Mouse (Mus musculus): ENCODE results near the gene Dse. TPM values are rescaled to one million over a fixed set of nuclear protein-coding genes. Genes with fewer than 3 reads are reported as not detected.

The Dse gene
- polyA plus RNA-seq, 1 experiment = 16.2 TPM

DNA sequence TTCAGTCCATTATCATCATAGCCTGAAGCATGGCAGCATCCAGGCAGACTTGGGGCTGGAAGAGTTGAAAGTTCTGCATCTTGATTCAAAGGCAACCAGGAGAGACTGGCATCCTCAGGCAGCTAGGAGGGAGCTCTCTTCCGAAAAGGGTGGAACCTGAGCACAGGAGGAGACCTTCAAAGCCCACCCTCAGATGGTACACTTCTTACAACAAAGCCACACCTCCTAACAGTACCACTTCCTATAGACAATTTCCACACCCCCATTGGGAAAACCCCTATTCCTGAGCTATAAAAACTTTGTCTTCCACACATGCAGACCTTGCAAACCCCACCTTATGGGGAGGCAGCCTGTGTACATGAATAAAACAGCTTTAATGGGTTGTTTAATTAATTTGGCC, 25.9 kb upstream of the Dse start:
- TF ChIP-seq POLR2A (IDR thresholded peaks at IDR 0.05; ENCODE audit: borderline replicate concordance, extremely low read depth, low read depth, low read length) (no peak), CTCF (IDR thresholded peaks at IDR 0.05; ENCODE audit: insufficient read depth, low read length) (no peak)
- WGBS = 78% methylated on average over 1 of the region's 1 CpGs
- Histone ChIP-seq H3K4me1 (ENCODE audit: control insufficient read depth, insufficient read depth, low read length) (no peaks in the 10 kb centered on the region), H3K4me3 (replicated peaks; ENCODE audit: extremely low read depth, low read depth, low read length) (no peak overlapping the region)
- DNase-seq = no peak

DNA sequence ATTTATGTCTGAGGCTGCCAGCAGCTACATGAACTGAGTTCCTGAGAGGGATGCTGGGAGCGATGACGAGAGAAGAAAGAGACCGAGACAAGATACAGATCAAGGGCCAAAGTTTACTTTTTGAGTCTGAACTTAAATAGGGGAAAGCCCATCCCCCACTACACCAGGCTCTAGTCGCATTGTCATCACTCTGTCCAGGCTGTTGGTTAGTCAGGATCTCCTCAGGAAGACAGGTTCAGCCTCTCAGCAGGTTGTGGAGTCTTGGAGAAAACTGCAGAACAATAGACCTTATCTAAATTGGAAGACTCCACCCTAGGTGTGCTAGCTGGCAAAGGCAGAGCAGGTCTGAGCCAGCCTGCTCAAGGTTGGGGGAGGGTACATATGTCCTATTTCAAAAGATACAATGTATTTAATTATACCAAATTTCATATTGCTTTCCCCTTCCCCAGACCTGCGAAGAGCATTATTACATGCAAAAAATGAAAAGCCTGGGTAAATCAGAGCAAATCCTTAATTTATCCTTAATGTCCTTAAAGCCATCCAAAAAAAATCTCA, 22.7 kb upstream of the Dse start:
- DNase-seq = no peak
- no peak for TF ChIP-seq CTCF (IDR thresholded peaks at IDR 0.05; ENCODE audit: insufficient read depth, low read length)
- TF ChIP-seq POLR2A (IDR thresholded peaks at IDR 0.05; ENCODE audit: borderline replicate concordance, extremely low read depth, low read depth, low read length) = no peak
- no peaks in the 10 kb centered on the region for H3K4me1 ChIP-seq (ENCODE audit: control insufficient read depth, insufficient read depth, low read length)
- WGBS = 43% methylated on average over 5 of the region's 5 CpGs
- H3K4me3 ChIP-seq (replicated peaks; ENCODE audit: extremely low read depth, low read depth, low read length) = no peak overlapping the region

DNA sequence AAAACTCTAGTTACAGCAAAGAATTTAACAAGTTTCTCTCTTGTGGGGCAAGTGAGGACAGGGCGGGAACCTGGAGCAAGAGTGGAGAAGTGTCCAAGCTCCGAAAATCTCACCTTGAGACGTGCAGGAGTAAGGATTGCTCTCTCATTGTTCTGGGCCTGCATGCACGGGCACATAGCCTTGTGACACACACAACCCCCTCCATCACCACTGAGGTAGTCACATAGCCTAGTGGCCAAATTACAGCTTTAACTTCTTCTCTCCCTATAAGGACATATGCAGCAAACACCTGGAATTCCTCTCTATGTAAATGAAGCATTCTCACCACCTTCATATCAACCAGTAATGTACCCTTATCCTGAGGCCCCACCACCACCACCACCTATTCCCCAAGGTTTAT, 22.0 kb upstream of the Dse start:
- TF ChIP-seq CTCF (IDR thresholded peaks at IDR 0.05; ENCODE audit: insufficient read depth, low read length) (no peak), POLR2A (IDR thresholded peaks at IDR 0.05; ENCODE audit: borderline replicate concordance, extremely low read depth, low read depth, low read length) (no peak)
- no peak for DNase-seq
- Histone ChIP-seq H3K4me1 (ENCODE audit: control insufficient read depth, insufficient read depth, low read length) (no peaks in the 10 kb centered on the region), H3K4me3 (replicated peaks; ENCODE audit: extremely low read depth, low read depth, low read length) (no peak overlapping the region)
- WGBS = 75% methylated on average over 4 of the region's 4 CpGs

DNA sequence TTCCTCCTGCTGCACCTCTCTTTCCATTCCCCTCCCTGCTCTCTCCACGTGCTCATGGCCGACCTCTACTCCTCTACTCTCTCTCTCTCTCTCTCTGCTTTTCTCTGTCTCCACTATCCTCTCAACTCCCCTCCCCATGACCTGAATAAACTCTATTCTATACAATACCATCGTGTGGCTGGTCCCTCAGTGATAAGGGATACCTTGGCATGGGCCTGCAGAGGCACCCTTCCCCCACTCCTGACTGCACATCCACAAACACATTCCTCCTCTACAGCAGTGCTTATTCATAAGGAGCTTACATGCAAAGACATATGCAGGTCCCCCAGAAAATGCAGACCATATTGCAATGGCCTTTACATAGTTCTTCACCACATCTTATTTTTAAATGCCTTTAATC, 16.1 kb upstream of the Dse start:
- H3K4me1 ChIP-seq (ENCODE audit: control insufficient read depth, insufficient read depth, low read length) = no peaks in the 10 kb centered on the region
- no peak for DNase-seq
- TF ChIP-seq POLR2A (IDR thresholded peaks at IDR 0.05; ENCODE audit: borderline replicate concordance, extremely low read depth, low read depth, low read length) = no peak
- no peak for TF ChIP-seq CTCF (IDR thresholded peaks at IDR 0.05; ENCODE audit: insufficient read depth, low read length)
- H3K4me3 ChIP-seq (replicated peaks; ENCODE audit: extremely low read depth, low read depth, low read length) = no peak overlapping the region
- WGBS = 50% methylated on average over 3 of the region's 3 CpGs

DNA sequence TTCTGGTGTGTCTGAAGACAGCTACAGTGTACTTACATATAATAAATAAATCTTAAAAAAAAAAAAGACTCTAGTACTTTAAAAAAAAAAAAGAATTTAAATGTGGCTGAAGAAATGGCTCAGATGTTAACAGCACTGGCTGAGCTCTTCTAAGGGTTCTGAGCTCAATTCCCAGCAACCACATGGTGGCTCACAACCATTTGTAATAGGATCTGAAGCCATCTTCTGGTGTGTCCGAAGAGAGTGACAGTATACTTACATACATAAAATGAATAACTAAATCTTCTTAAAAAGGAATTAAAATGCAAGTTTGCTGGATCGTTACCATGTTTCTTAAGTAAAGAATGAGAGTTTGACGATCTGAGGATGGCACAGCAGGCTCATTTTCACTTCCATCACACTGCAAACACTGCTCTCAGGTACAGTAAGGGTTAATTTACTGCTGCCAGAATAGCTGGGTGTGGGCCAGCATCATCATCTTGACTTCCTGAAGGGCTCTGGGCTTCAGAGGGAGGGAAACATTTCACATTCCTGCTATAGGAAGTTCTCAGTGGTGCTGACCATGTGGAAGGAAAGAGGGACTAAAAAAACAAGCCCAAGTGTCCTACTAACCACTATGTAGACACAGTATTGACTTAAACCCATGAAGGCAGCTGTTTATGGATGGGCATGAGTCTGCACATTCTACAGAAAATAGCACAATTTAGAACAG, 14.6 kb upstream of the Dse start:
- Histone ChIP-seq H3K4me1 (ENCODE audit: control insufficient read depth, insufficient read depth, low read length) (no peaks in the 10 kb centered on the region), H3K4me3 (replicated peaks; ENCODE audit: extremely low read depth, low read depth, low read length) (no peak overlapping the region)
- DNase-seq = no peak
- WGBS = 44% methylated on average over 3 of the region's 3 CpGs
- TF ChIP-seq POLR2A (IDR thresholded peaks at IDR 0.05; ENCODE audit: borderline replicate concordance, extremely low read depth, low read depth, low read length) = no peak
- TF ChIP-seq CTCF (IDR thresholded peaks at IDR 0.05; ENCODE audit: insufficient read depth, low read length) = no peak

DNA sequence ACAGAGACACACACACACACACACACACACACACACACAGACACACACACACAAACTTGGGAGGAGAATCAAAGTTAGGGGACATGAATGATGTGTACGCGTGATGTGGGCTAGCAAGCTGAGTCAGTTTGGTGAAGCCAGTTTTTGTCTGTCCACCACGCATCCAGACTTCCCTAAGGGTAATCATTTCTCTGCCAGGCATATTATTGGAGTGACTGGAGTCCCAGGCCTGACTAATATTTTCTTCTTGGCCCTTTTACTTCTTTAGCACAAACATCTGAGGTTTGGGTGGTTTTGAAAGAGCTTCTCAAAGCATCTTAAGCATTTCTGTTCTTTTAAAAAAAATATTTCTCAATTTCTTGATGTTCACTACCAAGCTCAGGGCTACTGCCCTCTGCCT, 10.7 kb upstream of the Dse start:
- 87% methylated on average over 3 of the region's 3 CpGs for WGBS
- no peak for DNase-seq
- TF ChIP-seq POLR2A (IDR thresholded peaks at IDR 0.05; ENCODE audit: borderline replicate concordance, extremely low read depth, low read depth, low read length) (no peak), CTCF (IDR thresholded peaks at IDR 0.05; ENCODE audit: insufficient read depth, low read length) (no peak)
- Histone ChIP-seq H3K4me1 (ENCODE audit: control insufficient read depth, insufficient read depth, low read length) (no peaks in the 10 kb centered on the region), H3K4me3 (replicated peaks; ENCODE audit: extremely low read depth, low read depth, low read length) (no peak overlapping the region)

DNA sequence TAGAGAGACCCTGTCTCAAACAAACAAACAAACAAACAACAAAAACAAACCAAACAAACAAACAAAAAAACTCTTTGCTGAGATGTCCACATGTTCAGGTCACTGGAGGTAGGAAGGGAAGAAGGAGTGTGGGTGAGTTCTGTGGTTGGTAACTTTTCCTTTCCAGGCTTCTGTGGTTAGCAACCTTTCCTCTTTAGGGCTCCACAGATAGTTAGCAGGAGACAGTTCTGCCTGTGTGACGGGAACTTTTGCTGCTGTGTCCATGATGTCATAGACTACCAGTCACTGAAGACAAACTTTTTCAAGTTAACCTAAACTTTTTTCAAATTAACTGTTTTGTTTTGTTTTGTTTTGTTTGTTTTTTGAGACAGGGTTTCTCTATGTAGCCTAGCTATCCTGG, 8.2 kb upstream of the Dse start:
- 69% methylated on average over 1 of the region's 1 CpGs for WGBS

DNA sequence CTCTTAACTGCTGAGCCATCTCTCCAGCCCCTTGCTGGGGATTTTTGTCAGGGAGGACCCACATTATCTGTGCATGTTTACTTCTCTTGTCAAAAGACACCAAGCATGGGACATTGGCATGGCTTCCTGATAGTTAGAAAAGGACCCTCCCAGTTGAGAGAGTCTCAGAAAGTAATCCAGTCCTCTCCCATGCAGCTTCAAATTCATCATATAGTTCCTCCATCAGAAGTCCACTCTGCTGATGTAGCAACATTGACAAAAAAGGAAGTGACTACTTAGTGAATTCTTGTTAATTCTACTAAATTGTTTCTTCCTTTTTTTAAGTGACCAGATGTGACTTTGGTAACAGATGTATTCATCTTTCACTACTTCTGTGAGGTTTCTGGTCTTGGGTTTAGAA, 2.4 kb upstream of the Dse start:
- TF ChIP-seq CTCF (IDR thresholded peaks at IDR 0.05; ENCODE audit: insufficient read depth, low read length) (no peak), POLR2A (IDR thresholded peaks at IDR 0.05; ENCODE audit: borderline replicate concordance, extremely low read depth, low read depth, low read length) (no peak)
- no peak overlapping the region for H3K4me3 ChIP-seq (replicated peaks; ENCODE audit: extremely low read depth, low read depth, low read length)
- H3K4me1 ChIP-seq (ENCODE audit: control insufficient read depth, insufficient read depth, low read length) = no peaks in the 10 kb centered on the region
- DNase-seq = no peak

More for the DNA sequence above, 8.2 kb upstream of the Dse start:
- DNase-seq = no peak
- TF ChIP-seq CTCF (IDR thresholded peaks at IDR 0.05; ENCODE audit: insufficient read depth, low read length) = no peak
- TF ChIP-seq POLR2A (IDR thresholded peaks at IDR 0.05; ENCODE audit: borderline replicate concordance, extremely low read depth, low read depth, low read length) = no peak
- Histone ChIP-seq H3K4me1 (ENCODE audit: control insufficient read depth, insufficient read depth, low read length) (no peaks in the 10 kb centered on the region), H3K4me3 (replicated peaks; ENCODE audit: extremely low read depth, low read depth, low read length) (no peak overlapping the region)

DNA sequence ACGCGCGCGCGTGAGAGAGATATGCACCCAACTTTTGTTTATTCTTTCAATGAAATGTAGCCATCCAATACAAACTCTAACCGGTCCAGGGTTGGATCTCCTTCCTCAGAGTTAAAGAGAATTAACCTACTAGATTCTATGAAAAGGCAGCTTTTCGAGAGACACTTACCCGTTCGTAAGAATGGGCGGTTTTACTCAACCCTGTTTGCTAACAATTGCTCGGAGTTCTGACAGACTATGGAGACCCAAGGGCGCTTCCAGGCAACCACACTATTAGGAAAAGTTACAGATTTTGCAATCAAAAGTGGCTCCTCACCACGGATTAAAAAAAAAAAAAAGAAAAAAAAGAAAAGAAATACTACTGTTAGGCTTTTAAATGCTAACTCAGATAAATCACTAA, 516 bp upstream of the Dse start:
- TF ChIP-seq CTCF (IDR thresholded peaks at IDR 0.05; ENCODE audit: insufficient read depth, low read length) = no peak
- 15% methylated on average over 13 of the region's 13 CpGs for WGBS
- Histone ChIP-seq H3K4me3 (replicated peaks; ENCODE audit: extremely low read depth, low read depth, low read length) (peak overlapping the region; percentile 29), H3K4me1 (ENCODE audit: control insufficient read depth, insufficient read depth, low read length) (no peaks in the 10 kb centered on the region)
- DNase-seq = no peak

DNA sequence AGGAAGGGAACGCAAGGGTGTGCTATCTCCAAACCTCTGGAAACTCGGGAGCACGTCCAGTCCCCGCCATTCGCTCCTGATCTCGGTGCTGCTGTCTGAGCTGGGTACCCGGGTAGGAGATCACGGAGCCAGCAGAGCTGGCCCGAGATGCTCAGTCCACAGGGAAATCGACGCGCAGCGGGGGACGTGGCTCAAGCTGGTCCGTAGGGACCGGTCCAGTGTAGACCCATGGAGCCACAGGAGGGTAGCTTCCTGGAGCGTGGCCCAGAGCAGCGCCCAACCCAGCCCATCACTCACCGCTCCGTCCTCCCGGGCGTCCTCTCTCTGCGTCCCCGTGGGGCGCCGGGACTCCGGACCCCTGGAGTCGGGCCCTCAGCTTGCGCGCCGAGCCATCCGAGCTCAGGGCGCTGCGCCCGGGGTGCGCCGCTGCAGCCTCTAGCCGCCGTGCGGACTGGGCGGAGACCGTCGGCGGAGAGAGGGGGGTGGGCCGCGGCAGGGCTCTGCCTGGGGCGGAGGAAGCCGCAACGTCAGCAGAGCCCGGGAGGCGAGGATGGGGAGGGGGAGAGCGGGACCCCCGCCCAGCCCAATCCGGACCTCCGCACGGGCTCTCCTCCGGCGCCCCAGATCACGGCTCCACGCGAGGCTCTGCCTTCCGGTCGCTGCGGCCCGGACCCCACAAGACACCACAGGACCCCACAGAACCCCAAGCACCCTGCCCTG, 572 bp downstream of the Dse start:
- under 1% methylated on average over 61 of the region's 65 CpGs for WGBS
- no peaks in the 10 kb centered on the region for H3K4me1 ChIP-seq (ENCODE audit: control insufficient read depth, insufficient read depth, low read length)
- H3K4me3 ChIP-seq (replicated peaks; ENCODE audit: extremely low read depth, low read depth, low read length) = peak overlapping the region; percentile 66
- TF ChIP-seq CTCF (IDR thresholded peaks at IDR 0.05; ENCODE audit: insufficient read depth, low read length) (no peak), POLR2A (IDR thresholded peaks at IDR 0.05; ENCODE audit: borderline replicate concordance, extremely low read depth, low read depth, low read length) (0 out of 2 replicates have a peak, but pooled peaks have one; percentile 38)
- DNase-seq = peak; percentile 57

Measured in lung, adult 2 months (tissue).